Mouse (Mus musculus): ENCODE results near the gene Entpd2. TPM values are rescaled to one million over a fixed set of nuclear protein-coding genes. Genes with fewer than 3 reads are reported as not detected.
A peak's percentile ranks its signal among the peaks of the same experiment; 100 is the strongest.

The Entpd2 gene
- polyA plus RNA-seq, 1 experiment = not detected

DNA sequence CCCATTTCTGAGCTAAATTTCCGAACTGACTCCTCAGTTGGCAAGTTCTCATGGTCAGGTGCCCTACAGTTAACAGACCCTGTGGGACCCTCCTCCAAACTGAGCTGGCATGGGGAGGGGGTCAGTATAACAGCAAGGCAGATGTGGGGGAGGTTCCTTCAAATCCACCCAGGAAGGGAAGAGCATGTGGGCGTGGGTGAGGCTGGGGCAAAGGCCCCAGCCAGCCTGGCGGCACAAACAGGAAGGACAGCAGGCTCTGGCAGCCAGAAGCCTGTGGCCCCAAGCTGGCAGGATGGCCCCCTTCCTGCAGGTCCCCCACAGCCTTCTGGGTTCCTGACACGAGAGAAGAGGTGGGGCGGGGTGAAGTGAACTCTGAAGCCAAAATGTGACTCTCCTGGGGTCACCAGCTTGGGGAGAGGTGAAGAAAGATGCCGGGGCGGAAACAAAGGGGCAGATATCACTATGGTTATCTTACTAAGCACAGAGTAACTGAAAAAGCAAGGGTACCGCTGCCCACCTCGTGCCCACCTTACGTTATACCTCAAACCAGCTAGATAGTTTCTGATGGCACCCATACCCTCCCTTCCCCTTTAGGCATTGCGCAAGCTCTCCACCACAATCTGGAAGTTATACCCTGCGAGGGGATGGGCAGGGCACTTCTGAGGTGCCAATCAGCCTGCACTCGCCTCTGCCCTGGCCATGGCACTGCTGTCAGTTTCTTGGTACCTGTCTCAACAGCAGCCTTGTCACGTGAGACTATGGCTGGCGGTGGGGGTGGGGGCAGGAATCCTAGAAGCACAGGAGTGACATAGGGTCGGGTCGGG lies 27.1 kb downstream of the Entpd2 start, which contains the start of gene Fut7:
TSS of gene Fut7 (plus strand) at position 681 of the 824 bp plus-strand sequence.
- peaks cover 4% of the 10 kb centered on the region for H3K27me3 ChIP-seq (ENCODE audit: control insufficient read depth, insufficient read depth, insufficient read length)
- H3K79me3 ChIP-seq (ENCODE audit: low read depth) = no peaks in the 10 kb centered on the region
- H3K4me3 ChIP-seq (ENCODE audit: insufficient read depth, poor library complexity, severe bottlenecking) = no peak within 1 kb of the TSS
- H3K36me3 ChIP-seq (ENCODE audit: control insufficient read depth, insufficient read depth) = no peaks in the 10 kb centered on the region
- TF ChIP-seq CEBPB (IDR thresholded peaks at IDR 0.05; ENCODE audit: low read depth) (peak; percentile 85), MYOG (IDR thresholded peaks at IDR 0.05; ENCODE audit: control insufficient read depth, extremely low read depth, insufficient read length) (no peak)
- H3K79me2 ChIP-seq (ENCODE audit: control insufficient read depth, insufficient read depth) = no peaks in the 10 kb centered on the region
- H3ac ChIP-seq (ENCODE audit: control insufficient read depth, insufficient read length, low read depth) = no peak within 1 kb of the TSS

DNA sequence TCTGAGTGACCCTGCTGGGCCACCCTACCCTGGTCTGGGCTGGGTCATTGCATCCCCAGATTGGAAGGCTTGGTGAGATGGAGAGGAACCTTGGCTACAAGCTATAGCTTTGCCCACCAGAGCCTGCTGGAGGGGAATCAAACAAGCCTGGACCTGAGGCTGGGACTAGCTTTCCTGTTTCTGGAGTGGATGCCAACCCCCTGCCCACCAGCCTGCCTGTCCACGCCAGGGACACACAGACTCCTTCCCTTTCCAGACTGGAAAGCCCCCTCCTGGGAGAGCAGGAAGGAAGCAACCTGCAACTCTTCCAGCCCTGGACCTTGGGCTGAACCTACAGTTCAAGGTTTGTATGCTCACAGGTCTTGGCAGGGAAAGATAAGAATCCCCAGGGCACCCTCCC lies 28.0 kb downstream of the Entpd2 start:
- no peaks in the 10 kb centered on the region for H3K36me3 ChIP-seq (ENCODE audit: control insufficient read depth, insufficient read depth)
- no peaks in the 10 kb centered on the region for H3K79me3 ChIP-seq (ENCODE audit: low read depth)
- TF ChIP-seq CTCF (IDR thresholded peaks at IDR 0.05; ENCODE audit: control insufficient read depth, insufficient read depth, insufficient read length) (no peak), CEBPB (IDR thresholded peaks at IDR 0.05; ENCODE audit: low read depth) (no peak)
- peaks cover 4% of the 10 kb centered on the region for H3K27me3 ChIP-seq (ENCODE audit: control insufficient read depth, insufficient read depth, insufficient read length)
- H3K79me2 ChIP-seq (ENCODE audit: control insufficient read depth, insufficient read depth) = no peaks in the 10 kb centered on the region
- no peak overlapping the region for H3K4me3 ChIP-seq (ENCODE audit: insufficient read depth, poor library complexity, severe bottlenecking)
- no peak overlapping the region for H3ac ChIP-seq (ENCODE audit: control insufficient read depth, insufficient read length, low read depth)

DNA sequence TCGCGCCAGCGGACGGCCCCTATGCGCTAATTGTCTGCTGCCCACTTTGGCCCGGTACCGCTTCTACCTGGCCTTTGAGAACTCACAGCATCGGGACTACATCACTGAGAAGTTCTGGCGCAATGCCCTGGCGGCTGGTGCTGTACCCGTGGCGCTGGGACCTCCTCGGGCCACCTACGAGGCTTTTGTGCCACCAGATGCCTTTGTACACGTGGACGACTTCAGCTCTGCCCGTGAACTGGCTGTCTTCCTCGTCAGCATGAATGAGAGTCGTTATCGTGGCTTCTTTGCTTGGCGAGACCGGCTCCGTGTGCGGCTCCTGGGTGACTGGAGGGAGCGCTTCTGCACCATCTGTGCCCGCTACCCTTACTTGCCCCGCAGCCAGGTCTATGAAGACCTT lies 29.8 kb downstream of the Entpd2 start:
- no peaks in the 10 kb centered on the region for H3K79me3 ChIP-seq (ENCODE audit: low read depth)
- TF ChIP-seq MYOD1 (IDR thresholded peaks at IDR 0.05; ENCODE audit: control insufficient read depth, insufficient read length, low read depth) (no peak), CEBPB (IDR thresholded peaks at IDR 0.05; ENCODE audit: low read depth) (no peak), MYOG (IDR thresholded peaks at IDR 0.05; ENCODE audit: control insufficient read depth, extremely low read depth, insufficient read length) (no peak), FOSL1 (IDR thresholded peaks at IDR 0.05; ENCODE audit: insufficient read depth, low read length, poor library complexity, severe bottlenecking) (no peak), USF1 (IDR thresholded peaks at IDR 0.05; ENCODE audit: low read depth) (no peak), CTCF (IDR thresholded peaks at IDR 0.05; ENCODE audit: control insufficient read depth, insufficient read depth, insufficient read length) (no peak), MAX (IDR thresholded peaks at IDR 0.05) (no peak)
- H3K27me3 ChIP-seq (ENCODE audit: control insufficient read depth, insufficient read depth, insufficient read length) = peaks cover 10% of the 10 kb centered on the region
- H3K4me3 ChIP-seq (ENCODE audit: insufficient read depth, poor library complexity, severe bottlenecking) = no peak overlapping the region
- H3K36me3 ChIP-seq (ENCODE audit: control insufficient read depth, insufficient read depth) = no peaks in the 10 kb centered on the region
- no peak overlapping the region for H3ac ChIP-seq (ENCODE audit: control insufficient read depth, insufficient read length, low read depth)
- H3K79me2 ChIP-seq (ENCODE audit: control insufficient read depth, insufficient read depth) = no peaks in the 10 kb centered on the region

GRCm38 (mm10) chr2:25426721-25427191 lies 31.1 kb downstream of the Entpd2 start:
- H3K36me3 ChIP-seq (ENCODE audit: control insufficient read depth, insufficient read depth) = no peaks in the 10 kb centered on the region

GRCm38 (mm10) chr2:25427256-25427655 lies 31.6 kb downstream of the Entpd2 start:
- Histone ChIP-seq H3ac (ENCODE audit: control insufficient read depth, insufficient read length, low read depth) (no peak overlapping the region), H3K27me3 (ENCODE audit: control insufficient read depth, insufficient read depth, insufficient read length) (peaks cover 11% of the 10 kb centered on the region), H3K79me2 (ENCODE audit: control insufficient read depth, insufficient read depth) (no peaks in the 10 kb centered on the region), H3K4me3 (ENCODE audit: insufficient read depth, poor library complexity, severe bottlenecking) (no peak overlapping the region), H3K36me3 (ENCODE audit: control insufficient read depth, insufficient read depth) (no peaks in the 10 kb centered on the region), H3K79me3 (ENCODE audit: low read depth) (no peaks in the 10 kb centered on the region)
- no peak for TF ChIP-seq MAX (IDR thresholded peaks at IDR 0.05)
- no peak for TF ChIP-seq MYOD1 (IDR thresholded peaks at IDR 0.05; ENCODE audit: control insufficient read depth, insufficient read length, low read depth)
- no peak for TF ChIP-seq CTCF (IDR thresholded peaks at IDR 0.05; ENCODE audit: control insufficient read depth, insufficient read depth, insufficient read length)
- no peak for TF ChIP-seq MYOG (IDR thresholded peaks at IDR 0.05; ENCODE audit: control insufficient read depth, extremely low read depth, insufficient read length)
- TF ChIP-seq FOSL1 (IDR thresholded peaks at IDR 0.05; ENCODE audit: insufficient read depth, low read length, poor library complexity, severe bottlenecking) = no peak
- no peak for TF ChIP-seq CEBPB (IDR thresholded peaks at IDR 0.05; ENCODE audit: low read depth)

More at GRCm38 (mm10) chr2:25426721-25427191, 31.1 kb downstream of the Entpd2 start:
- TF ChIP-seq CTCF (IDR thresholded peaks at IDR 0.05; ENCODE audit: control insufficient read depth, insufficient read depth, insufficient read length) = peak; percentile 74
- TF ChIP-seq MAX (IDR thresholded peaks at IDR 0.05) = no peak
- no peak for TF ChIP-seq CEBPB (IDR thresholded peaks at IDR 0.05; ENCODE audit: low read depth)
- Histone ChIP-seq H3K27me3 (ENCODE audit: control insufficient read depth, insufficient read depth, insufficient read length) (peaks cover 11% of the 10 kb centered on the region), H3K4me3 (ENCODE audit: insufficient read depth, poor library complexity, severe bottlenecking) (no peak overlapping the region), H3K79me2 (ENCODE audit: control insufficient read depth, insufficient read depth) (no peaks in the 10 kb centered on the region), H3K79me3 (ENCODE audit: low read depth) (no peaks in the 10 kb centered on the region), H3ac (ENCODE audit: control insufficient read depth, insufficient read length, low read depth) (no peak overlapping the region)

- peak within 1 kb of the TSS; percentile 88 for H3ac ChIP-seq (ENCODE audit: control insufficient read depth, insufficient read length, low read depth)
- no peaks in the 10 kb centered on the region for H3K79me2 ChIP-seq (ENCODE audit: control insufficient read depth, insufficient read depth)
- peaks cover 11% of the 10 kb centered on the region for H3K27me3 ChIP-seq (ENCODE audit: control insufficient read depth, insufficient read depth, insufficient read length)
- TF ChIP-seq MAX (IDR thresholded peaks at IDR 0.05) = peak; percentile 16
- peak; percentile 96 for TF ChIP-seq CTCF (IDR thresholded peaks at IDR 0.05; ENCODE audit: control insufficient read depth, insufficient read depth, insufficient read length)
- TF ChIP-seq USF1 (IDR thresholded peaks at IDR 0.05; ENCODE audit: low read depth) = no peak
- H3K4me3 ChIP-seq (ENCODE audit: insufficient read depth, poor library complexity, severe bottlenecking) = peak within 1 kb of the TSS; percentile 45
- no peaks in the 10 kb centered on the region for H3K79me3 ChIP-seq (ENCODE audit: low read depth)
- no peaks in the 10 kb centered on the region for H3K36me3 ChIP-seq (ENCODE audit: control insufficient read depth, insufficient read depth)
These were observed 33.0 kb downstream of the Entpd2 start, which contains the start of gene Abca2 for GRCm38 (mm10) chr2:25428442-25429236. Gene Abca2 (plus strand): TSS chr2:25428703.

All from C2C12 (cell line).